Mouse (Mus musculus): Measurements from ENCODE around the gene Gm13090. TPM values are rescaled to one million over a fixed set of nuclear protein-coding genes. Genes with fewer than 3 reads are reported as not detected.

Gene Gm13090
- polyA plus RNA-seq (2015; fragmentation: Nextera tagmentation; extraction: Ambion mirVana) = not detected in 2 replicates

- H3K4me3 ChIP-seq = no peak within 1 kb of the TSS
- H3K36me3 ChIP-seq = peaks cover 32% of the 10 kb centered on the region
- H3K27ac ChIP-seq = no peak within 1 kb of the TSS
- H3K4me2 ChIP-seq (replicated peaks) = no peak within 1 kb of the TSS
- 0 out of 2 replicates have a peak within 1 kb of the TSS, but pooled peaks have one; percentile 31 for H3K9ac ChIP-seq
- ATAC-seq (ENCODE audit: low FRiP score, low read depth) = no peak
- H3K9me3 ChIP-seq = no peaks in the 10 kb centered on the region
- no peaks in the 10 kb centered on the region for H3K27me3 ChIP-seq
- no peaks in the 10 kb centered on the region for H3K4me1 ChIP-seq
- WGBS = 86% methylated on average over 7 of the region's 7 CpGs
These were observed at the start of gene Gm13090 for GRCm38 (mm10) chr4:151089270-151089669. TSS of gene Gm13090 (plus strand) at chr4:151089570.

- H3K9me3 ChIP-seq = no peaks in the 10 kb centered on the region
- peaks cover 5% of the 10 kb centered on the region for H3K36me3 ChIP-seq
- H3K9ac ChIP-seq = no peak overlapping the region
- peaks cover 19% of the 10 kb centered on the region for H3K4me1 ChIP-seq
- no peak overlapping the region for H3K4me2 ChIP-seq (replicated peaks)
- H3K4me3 ChIP-seq = no peak overlapping the region
- 74% methylated on average over 5 of the region's 5 CpGs for WGBS
- no peak overlapping the region for H3K27ac ChIP-seq
- ATAC-seq (ENCODE audit: low FRiP score, low read depth) = no peak
- no peaks in the 10 kb centered on the region for H3K27me3 ChIP-seq
These were observed 47.9 kb upstream of the Gm13090 start for GRCm38 (mm10) chr4:151041506-151041905.

GRCm38 (mm10) chr4:151043281-151043680 is 46.1 kb upstream of the Gm13090 start:
- peaks cover 19% of the 10 kb centered on the region for H3K4me1 ChIP-seq
- H3K4me2 ChIP-seq (replicated peaks) = peak overlapping the region; percentile 98
- no peak overlapping the region for H3K27ac ChIP-seq
- no peaks in the 10 kb centered on the region for H3K9me3 ChIP-seq
- ATAC-seq (ENCODE audit: low FRiP score, low read depth) = no peak
- H3K36me3 ChIP-seq = peaks cover 16% of the 10 kb centered on the region
- WGBS = 41% methylated on average over 5 of the region's 5 CpGs
- peak overlapping the region; percentile 64 for H3K4me3 ChIP-seq
- H3K27me3 ChIP-seq = no peaks in the 10 kb centered on the region
- H3K9ac ChIP-seq = 0 out of 2 replicates have a peak overlapping the region, but pooled peaks have one; percentile 76

GRCm38 (mm10) chr4:151044037-151044943 is 45.1 kb upstream of the Gm13090 start, which contains the start of gene Per3:
TSS of gene Per3 (minus strand) at chr4:151044665.
- under 1% methylated on average over 54 of the region's 79 CpGs for WGBS
- Histone ChIP-seq H3K4me2 (replicated peaks) (peak within 1 kb of the TSS; percentile 98), H3K9ac (peak within 1 kb of the TSS; percentile 76), H3K4me3 (peak within 1 kb of the TSS; percentile 64), H3K36me3 (peaks cover 26% of the 10 kb centered on the region), H3K9me3 (no peaks in the 10 kb centered on the region), H3K4me1 (peaks cover 19% of the 10 kb centered on the region), H3K27ac (peak within 1 kb of the TSS; percentile 72; the same call in 1 of the 2 replicates), H3K27me3 (no peaks in the 10 kb centered on the region)
- peak; percentile 98 for ATAC-seq (ENCODE audit: low FRiP score, low read depth)

- WGBS = 4% methylated on average over 21 of the region's 21 CpGs
- Histone ChIP-seq H3K4me3 (peak overlapping the region; percentile 64), H3K4me1 (peaks cover 19% of the 10 kb centered on the region), H3K36me3 (peaks cover 34% of the 10 kb centered on the region), H3K27ac (no peak overlapping the region), H3K27me3 (no peaks in the 10 kb centered on the region), H3K9ac (peak overlapping the region; percentile 51), H3K4me2 (replicated peaks) (peak overlapping the region; percentile 98), H3K9me3 (no peaks in the 10 kb centered on the region)
- ATAC-seq (ENCODE audit: low FRiP score, low read depth) = no peak
These were observed 44.3 kb upstream of the Gm13090 start for GRCm38 (mm10) chr4:151044944-151045570.

- no peaks in the 10 kb centered on the region for H3K9me3 ChIP-seq
- no peak overlapping the region for H3K9ac ChIP-seq
- H3K4me1 ChIP-seq = peaks cover 17% of the 10 kb centered on the region
- peaks cover 46% of the 10 kb centered on the region for H3K36me3 ChIP-seq
- 90% methylated on average over 3 of the region's 3 CpGs for WGBS
- H3K27me3 ChIP-seq = no peaks in the 10 kb centered on the region
- H3K4me3 ChIP-seq = no peak overlapping the region
- H3K27ac ChIP-seq = no peak overlapping the region
- no peak overlapping the region for H3K4me2 ChIP-seq (replicated peaks)
- no peak for ATAC-seq (ENCODE audit: low FRiP score, low read depth)
These were observed 42.8 kb upstream of the Gm13090 start for GRCm38 (mm10) chr4:151046524-151046923.

GRCm38 (mm10) chr4:151051162-151051561 is 38.2 kb upstream of the Gm13090 start:
- Histone ChIP-seq H3K36me3 (peaks cover 78% of the 10 kb centered on the region), H3K27me3 (no peaks in the 10 kb centered on the region)

GRCm38 (mm10) chr4:151057347-151058321 is 31.7 kb upstream of the Gm13090 start, which contains the start of gene Vamp3:
TSS of gene Vamp3 (minus strand) at chr4:151057963.
- H3K4me1 ChIP-seq = peaks cover 14% of the 10 kb centered on the region
- no peaks in the 10 kb centered on the region for H3K27me3 ChIP-seq
- peak; percentile 99 for ATAC-seq (ENCODE audit: low FRiP score, low read depth)
- peaks cover 24% of the 10 kb centered on the region for H3K36me3 ChIP-seq
- peaks cover 7% of the 10 kb centered on the region; the same call in 1 of the 2 replicates for H3K9me3 ChIP-seq
- H3K9ac ChIP-seq = peak within 1 kb of the TSS; percentile 84
- H3K4me2 ChIP-seq (replicated peaks) = peak within 1 kb of the TSS; percentile 77
- WGBS = under 1% methylated on average over 104 of the region's 114 CpGs
- H3K27ac ChIP-seq = peak within 1 kb of the TSS; percentile 87
- H3K4me3 ChIP-seq = peak within 1 kb of the TSS; percentile 75

More at GRCm38 (mm10) chr4:151051162-151051561, 38.2 kb upstream of the Gm13090 start:
- H3K9ac ChIP-seq = no peak overlapping the region
- no peak overlapping the region for H3K27ac ChIP-seq
- WGBS = 88% methylated on average over 1 of the region's 1 CpGs
- no peak overlapping the region for H3K4me3 ChIP-seq
- H3K9me3 ChIP-seq = no peaks in the 10 kb centered on the region
- H3K4me1 ChIP-seq = 0 out of 2 replicates have a peak, but pooled peaks cover 1% of the 10 kb centered on the region
- no peak overlapping the region for H3K4me2 ChIP-seq (replicated peaks)
- ATAC-seq (ENCODE audit: low FRiP score, low read depth) = no peak

GRCm38 (mm10) chr4:151058634-151059033 is 30.7 kb upstream of the Gm13090 start:
- H3K4me3 ChIP-seq = peak overlapping the region; percentile 75
- WGBS = 86% methylated on average over 4 of the region's 4 CpGs
- peak overlapping the region; percentile 70; the same call in 1 of the 2 replicates for H3K9ac ChIP-seq
- no peak for ATAC-seq (ENCODE audit: low FRiP score, low read depth)
- peaks cover 14% of the 10 kb centered on the region for H3K4me1 ChIP-seq
- peak overlapping the region; percentile 73 for H3K27ac ChIP-seq
- H3K27me3 ChIP-seq = no peaks in the 10 kb centered on the region
- peak overlapping the region; percentile 77 for H3K4me2 ChIP-seq (replicated peaks)
- peaks cover 7% of the 10 kb centered on the region; the same call in 1 of the 2 replicates for H3K9me3 ChIP-seq
- H3K36me3 ChIP-seq = peaks cover 16% of the 10 kb centered on the region

GRCm38 (mm10) chr4:151059566-151059965 is 29.8 kb upstream of the Gm13090 start:
- no peak overlapping the region for H3K27ac ChIP-seq
- H3K4me3 ChIP-seq = no peak overlapping the region
- WGBS = 97% methylated on average over 4 of the region's 4 CpGs
- no peaks in the 10 kb centered on the region for H3K27me3 ChIP-seq
- H3K36me3 ChIP-seq = peaks cover 8% of the 10 kb centered on the region
- H3K9ac ChIP-seq = no peak overlapping the region
- no peak overlapping the region for H3K4me2 ChIP-seq (replicated peaks)
- no peak for ATAC-seq (ENCODE audit: low FRiP score, low read depth)
- H3K9me3 ChIP-seq = peaks cover 7% of the 10 kb centered on the region; the same call in 1 of the 2 replicates
- H3K4me1 ChIP-seq = peaks cover 14% of the 10 kb centered on the region

- H3K36me3 ChIP-seq = peaks cover 6% of the 10 kb centered on the region; the same call in 1 of the 2 replicates
- H3K27ac ChIP-seq = no peak overlapping the region
- no peaks in the 10 kb centered on the region for H3K9me3 ChIP-seq
- no peak overlapping the region for H3K9ac ChIP-seq
- 72% methylated on average over 4 of the region's 4 CpGs for whole genome bisulfite sequencing
- H3K27me3 ChIP-seq = no peaks in the 10 kb centered on the region
- no peaks in the 10 kb centered on the region for H3K4me1 ChIP-seq
- H3K4me3 ChIP-seq = no peak overlapping the region
- no peak for ATAC-seq (ENCODE audit: low FRiP score, low read depth)
- no peak overlapping the region for H3K4me2 ChIP-seq (replicated peaks)
These were observed 20.6 kb upstream of the Gm13090 start for GRCm38 (mm10) chr4:151068751-151069150.
